Mouse (Mus musculus) CD4-positive helper T cell, adult 2 months (primary cell): Measurements from ENCODE around the gene Flnb.

ENCODE experiments used
- DNase-seq: peaks from one replicate; pipeline ENCODE4 v3.0.0-alpha.2; 2012; ENCODE audit warnings: low read depth, missing footprints, low spot score

Gene Flnb

DNA sequence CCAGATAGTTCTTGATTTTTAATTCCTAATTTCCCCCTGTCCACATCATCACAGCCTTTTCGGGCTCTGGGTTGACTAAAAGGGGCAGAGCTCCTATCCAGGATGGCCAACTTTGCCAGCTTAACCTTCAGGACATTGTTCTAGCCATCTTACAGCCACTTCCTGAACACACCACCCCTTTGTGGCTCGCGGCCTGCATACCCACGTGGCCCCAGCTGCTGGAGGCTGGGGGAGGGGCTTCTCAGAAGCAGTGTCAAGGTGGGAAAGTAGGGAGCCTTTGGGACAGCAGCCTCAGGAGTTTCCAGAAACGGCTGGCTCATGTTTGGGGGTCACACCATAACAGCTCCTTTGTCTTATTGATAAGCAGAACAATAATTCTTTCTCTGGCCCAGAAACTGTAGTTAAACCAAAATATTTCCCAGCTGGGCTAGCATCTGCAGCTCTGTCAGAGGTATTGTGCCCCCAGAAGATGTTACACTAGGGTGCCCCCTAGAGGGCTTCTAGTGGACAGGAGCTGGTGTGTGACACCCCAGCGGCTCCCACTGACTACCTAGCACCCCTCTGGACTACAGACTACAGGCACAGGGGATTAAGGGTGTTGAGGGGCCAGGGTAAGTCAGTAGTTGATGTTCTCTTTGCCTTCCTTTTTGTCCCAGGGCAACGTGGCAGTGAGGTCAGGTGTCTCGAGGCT lies 126.7 kb downstream of the Flnb start:
- DNase-seq, result no peak

- no peak for DNase-seq
Measured at GRCm38 (mm10) chr14:7945261-7945660, 127.5 kb downstream of the Flnb start.

- DNase-seq, result no peak
Measured at GRCm38 (mm10) chr14:7951234-7951633, 133.5 kb downstream of the Flnb start.

DNA sequence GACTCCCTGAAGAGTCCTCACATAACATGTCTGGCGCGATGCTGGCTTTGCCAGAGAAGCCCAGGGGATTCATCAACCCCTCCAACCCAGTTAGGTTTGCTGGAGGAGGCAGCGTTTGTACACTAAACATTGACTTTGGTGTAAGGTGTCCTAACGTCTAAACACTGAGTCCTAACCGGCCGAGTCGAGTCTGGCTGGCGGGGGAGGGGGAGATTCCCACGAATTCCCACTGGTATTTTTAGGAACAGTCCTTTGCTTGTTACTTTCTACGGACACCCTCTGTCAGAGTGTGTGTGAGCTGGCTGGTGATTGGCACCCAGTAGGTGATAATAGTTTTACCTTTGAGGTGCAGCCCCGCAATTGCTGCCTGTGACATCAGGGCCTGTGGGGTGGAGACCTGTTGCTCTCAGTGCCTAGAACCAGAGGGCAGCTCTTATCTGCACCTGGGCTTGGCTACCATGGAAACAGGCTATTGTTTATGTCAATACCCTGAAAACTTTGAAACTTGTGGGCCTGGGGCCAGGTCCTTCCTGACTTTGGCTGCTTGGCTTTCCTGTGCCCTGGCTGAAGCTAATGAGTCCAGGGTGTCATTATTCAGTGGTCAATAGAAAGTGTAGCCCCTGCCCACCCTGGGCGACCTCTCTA lies 135.0 kb downstream of the Flnb start:
- DNase-seq, result peak; percentile 20

DNA sequence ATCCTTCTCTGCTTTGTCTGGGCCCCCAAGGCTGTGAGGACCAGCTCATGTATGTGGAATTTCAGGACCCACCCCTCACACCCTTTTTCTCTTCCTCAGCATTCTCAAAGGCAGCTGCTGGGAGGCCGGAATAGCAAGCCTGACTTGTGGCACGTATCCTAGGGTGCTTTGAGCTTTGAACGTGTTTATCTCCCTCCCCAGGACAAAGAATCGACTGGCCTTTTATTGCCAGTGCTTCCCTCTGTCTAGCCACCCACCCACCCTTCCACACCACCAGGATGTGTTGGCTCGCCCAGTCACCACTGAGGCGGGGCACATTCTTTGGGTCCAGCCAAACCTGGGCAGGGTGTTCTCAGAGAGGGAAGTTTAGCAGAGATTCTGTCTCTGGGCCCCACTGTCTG lies 136.3 kb downstream of the Flnb start:
- no peak for DNase-seq

DNA sequence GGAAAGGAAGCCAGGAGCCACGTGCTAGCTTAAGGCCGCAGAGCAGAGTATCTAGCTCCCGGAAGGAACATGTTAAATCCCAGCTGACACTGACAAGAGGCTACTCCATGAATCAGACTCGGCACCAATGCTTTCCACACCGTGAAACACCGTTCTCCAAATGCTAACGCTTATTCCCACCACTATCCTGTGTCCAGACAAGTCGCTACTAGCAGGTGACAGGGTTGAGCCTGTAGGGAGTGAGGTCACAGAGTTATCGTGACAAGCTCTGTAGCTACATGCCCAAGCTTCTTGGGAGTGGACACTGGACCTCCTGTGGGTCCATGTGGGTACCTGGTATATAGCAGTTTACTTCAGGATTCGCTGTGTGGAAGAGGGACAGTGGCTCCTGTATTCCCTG lies 138.7 kb downstream of the Flnb start:
- no peak for DNase-seq

GRCm38 (mm10) chr14:7957049-7957448 lies 139.3 kb downstream of the Flnb start, which contains the start of gene Gm45521:
TSS of gene Gm45521 (plus strand) at chr14:7957288.
- DNase-seq, result no peak

GRCm38 (mm10) chr14:7960616-7961015 lies 142.9 kb downstream of the Flnb start:
- no peak for DNase-seq

DNA sequence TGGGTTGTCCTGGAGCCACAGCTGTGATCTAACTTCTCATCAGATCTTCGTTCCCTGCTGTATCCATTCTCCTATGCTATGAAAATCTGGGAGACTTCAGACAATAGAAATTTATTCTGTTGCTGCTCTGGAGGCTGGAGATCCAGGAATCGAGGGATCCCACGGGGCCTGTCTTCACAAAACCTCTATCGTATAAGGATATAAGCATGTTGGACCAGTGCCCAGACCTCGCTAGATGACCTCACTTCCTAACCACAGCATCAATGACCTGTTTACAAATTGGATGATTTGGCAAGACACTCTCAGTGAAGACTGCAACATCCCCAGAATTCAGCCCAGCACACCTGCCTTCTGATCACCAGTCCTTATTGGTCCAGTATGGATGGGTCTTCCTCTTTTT lies 144.0 kb downstream of the Flnb start:
- DNase-seq, result no peak

- DNase-seq, result no peak
Measured at GRCm38 (mm10) chr14:7962626-7963025, 144.9 kb downstream of the Flnb start.

DNA sequence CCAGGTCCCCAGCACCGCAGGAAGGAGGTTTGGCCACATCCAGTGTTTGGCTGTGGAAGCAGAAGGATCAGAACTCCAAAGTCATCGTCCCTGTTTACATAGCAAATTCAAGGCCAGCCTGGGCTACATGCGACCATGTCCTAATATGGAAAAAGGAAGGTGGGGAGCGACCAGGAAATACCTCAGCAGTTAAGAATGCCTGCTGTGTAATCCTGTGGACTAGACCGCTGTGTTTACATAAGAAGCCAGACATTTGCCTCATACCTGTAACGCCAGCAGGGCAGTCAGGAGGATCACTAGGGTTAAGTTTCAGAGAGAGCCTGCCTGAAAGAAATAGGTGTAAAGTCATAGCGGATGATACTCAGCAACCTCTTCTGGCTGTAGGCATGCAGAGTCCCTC lies 145.4 kb downstream of the Flnb start:
- DNase-seq, result no peak

- DNase-seq, result peak; percentile 69
Measured at GRCm38 (mm10) chr14:7964219-7964889, 146.6 kb downstream of the Flnb start.

DNA sequence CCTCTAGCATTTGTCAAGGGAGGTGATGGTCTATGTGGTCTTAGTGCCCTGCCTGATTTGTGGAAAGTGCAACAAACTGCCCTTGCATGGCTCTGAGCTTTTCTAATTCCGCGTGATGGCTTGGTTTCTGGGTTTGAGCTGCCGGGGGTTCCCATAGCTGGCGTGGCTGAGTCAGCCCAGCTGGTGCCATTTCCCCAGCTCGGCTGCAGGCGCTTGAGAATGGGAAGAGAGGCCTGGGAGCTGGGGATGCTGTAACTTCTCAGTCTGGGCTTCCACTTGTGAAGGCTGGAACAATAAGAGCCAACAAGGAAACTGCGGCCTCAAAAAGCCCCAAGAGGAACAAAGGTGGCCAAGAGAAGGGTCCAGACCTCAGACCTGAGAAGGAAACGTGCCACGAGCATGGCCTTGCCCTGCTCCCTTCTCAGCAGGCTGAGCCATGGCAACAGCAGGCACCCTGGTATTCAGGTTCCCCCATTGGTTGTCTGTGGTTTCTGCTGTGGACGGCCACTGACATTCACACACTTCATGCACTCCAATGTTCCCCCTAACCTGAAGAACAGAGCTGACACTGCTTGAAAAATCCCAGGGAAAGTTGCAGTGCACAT lies 154.2 kb downstream of the Flnb start:
- no peak for DNase-seq

DNA sequence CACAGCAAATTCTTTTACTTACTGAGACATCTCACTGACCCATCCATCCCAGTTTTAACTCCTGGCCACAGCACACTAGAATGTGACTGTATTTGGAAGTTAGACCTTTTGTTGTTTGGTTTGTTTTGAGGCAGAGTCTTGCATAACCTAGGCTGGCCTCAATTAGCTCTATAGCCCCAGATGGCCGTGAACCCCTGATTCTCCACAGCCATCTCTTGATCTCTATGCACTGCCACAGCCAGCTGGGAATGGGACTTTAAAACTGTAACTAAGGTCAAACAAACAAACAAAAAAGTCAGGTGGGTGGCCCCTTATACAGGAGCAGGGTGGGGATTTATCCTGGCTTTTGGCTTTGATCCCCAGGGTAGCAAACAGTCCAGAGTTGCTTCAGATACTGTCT lies 156.9 kb downstream of the Flnb start:
- DNase-seq, result no peak

GRCm38 (mm10) chr14:7975177-7975576 lies 157.4 kb downstream of the Flnb start:
- DNase-seq, result no peak

GRCm38 (mm10) chr14:7977471-7977870 lies 159.7 kb downstream of the Flnb start:
- peak; percentile 48 for DNase-seq

GRCm38 (mm10) chr14:7978183-7978582 lies 160.4 kb downstream of the Flnb start:
- no peak for DNase-seq

GRCm38 (mm10) chr14:7981226-7981625 lies 163.5 kb downstream of the Flnb start:
- DNase-seq, result no peak

- DNase-seq, result no peak
Measured at GRCm38 (mm10) chr14:7986913-7987312, 169.2 kb downstream of the Flnb start.

DNA sequence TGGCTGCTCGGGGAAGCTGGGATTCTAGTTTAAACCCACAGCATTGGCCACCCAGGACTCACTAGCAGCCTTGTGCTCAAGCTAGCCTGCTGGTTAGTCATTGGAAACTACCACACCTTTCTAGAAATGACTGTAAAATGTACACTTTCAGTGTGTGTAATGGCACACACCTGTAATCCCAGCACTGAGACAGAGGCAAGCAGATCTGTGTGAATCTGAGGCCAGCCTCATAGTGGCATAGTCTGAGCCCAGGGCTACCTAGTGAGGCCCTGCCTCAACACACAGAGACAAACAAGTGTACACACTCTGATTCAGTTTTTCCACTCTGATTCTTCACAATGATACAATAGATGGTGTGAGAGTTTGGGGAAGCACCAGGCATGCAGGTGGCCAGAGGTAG lies 171.6 kb downstream of the Flnb start:
- DNase-seq, result peak; percentile 65

DNA sequence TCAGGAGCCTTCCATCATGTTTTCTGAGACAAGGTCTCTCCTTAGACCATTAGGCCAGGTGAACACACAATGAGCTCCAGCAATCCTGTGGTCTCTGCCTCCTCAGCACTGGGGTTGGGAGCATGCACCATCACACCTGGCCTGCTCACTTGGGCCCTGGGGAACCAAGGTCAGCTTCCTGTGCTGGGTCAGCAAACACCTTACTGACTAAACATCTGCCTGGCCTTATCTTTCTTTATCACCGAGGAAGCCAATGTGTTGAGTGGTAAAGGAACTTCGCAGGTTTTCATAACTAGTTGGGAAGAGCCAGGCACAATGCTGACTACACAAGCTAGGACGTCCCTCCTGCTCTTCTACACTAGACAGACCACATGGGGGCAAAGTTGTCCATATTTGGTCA lies 172.2 kb downstream of the Flnb start:
- DNase-seq, result no peak

DNA sequence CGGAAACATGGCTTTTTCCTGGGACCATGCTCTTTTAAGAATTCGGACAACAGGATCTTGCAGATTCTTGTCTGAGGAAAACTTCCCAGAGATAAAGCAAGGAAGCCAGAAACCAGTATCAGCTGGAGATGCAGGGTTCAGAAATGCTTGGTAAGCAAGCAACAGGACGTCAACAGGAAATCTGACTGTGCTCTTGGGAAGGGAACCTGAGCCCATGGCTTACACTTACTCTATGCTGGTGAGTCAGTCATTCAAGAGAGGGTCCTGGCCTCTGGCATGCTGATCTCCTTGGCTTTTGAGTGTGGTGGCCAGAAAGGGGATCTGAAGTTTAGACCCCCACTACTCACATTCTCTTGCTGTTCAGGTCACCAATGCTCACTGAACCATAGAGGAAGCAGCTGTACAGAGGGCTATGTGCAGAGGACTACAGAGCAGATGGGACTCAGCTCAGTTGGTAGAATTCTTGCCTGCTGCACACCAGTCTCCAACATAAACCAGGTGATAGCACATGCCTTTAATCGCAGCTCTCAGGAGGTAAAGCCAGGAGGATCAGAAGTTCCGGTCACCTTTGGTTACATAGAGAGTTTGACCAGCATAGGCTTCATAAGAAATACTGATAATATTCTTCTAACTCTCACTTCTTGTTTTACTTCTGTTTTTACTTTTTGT lies 173.5 kb downstream of the Flnb start:
- no peak for DNase-seq
